13 mouse cellular contexts compared by ENCODE assay signal in genomic region chr7:64018107-64018506, GRCm38 (mm10).
"Had no signal": no experiment of that assay in that cellular context is flagged by ENCODE, and none has a peak within 500 bp of the region (broad histone marks: within the 10 kb centered on the region; RNA-seq: fewer than 3 reads in every experiment).

No protein-coding gene starts in this region.

- H3K36me3 ChIP-seq: midbrain, embryonic 12.5 days; midbrain, embryonic 15.5 days; neural tube, embryonic 12.5 days; stomach, embryonic 15.5 days had no signal

- H3K4me2 ChIP-seq: lung, embryonic 14.5 days; midbrain, embryonic 12.5 days; midbrain, embryonic 15.5 days; neural tube, embryonic 12.5 days; stomach, embryonic 15.5 days had no signal

- H3K9me3 ChIP-seq: megakaryocyte, embryonic 14.5 days; midbrain, embryonic 12.5 days; midbrain, embryonic 15.5 days; neural tube, embryonic 12.5 days; stomach, embryonic 15.5 days had no signal

- DNase-seq: lung, adult 18-20 months; lung, embryonic 14.5 days; lung, postnatal 10 days; lung, postnatal 4 days; right cerebral cortex, postnatal 14 days; thymus, postnatal 14 days; thymus, postnatal 36 days had no signal

- H3K27ac ChIP-seq: midbrain, embryonic 12.5 days; midbrain, embryonic 15.5 days; neural tube, embryonic 12.5 days; stomach, embryonic 15.5 days; stomach, postnatal 0 days had no signal

- H3K9ac ChIP-seq: lung, embryonic 14.5 days; midbrain, embryonic 12.5 days; midbrain, embryonic 15.5 days; neural tube, embryonic 12.5 days; stomach, embryonic 15.5 days had no signal

- H3K27me3 ChIP-seq: megakaryocyte, embryonic 14.5 days; midbrain, embryonic 12.5 days; midbrain, embryonic 15.5 days; neural tube, embryonic 12.5 days; stomach, embryonic 15.5 days had no signal

- ATAC-seq: midbrain, embryonic 15.5 days had no signal

- H3K4me3 ChIP-seq: megakaryocyte, embryonic 14.5 days; midbrain, embryonic 12.5 days; midbrain, embryonic 15.5 days; neural tube, embryonic 12.5 days; stomach, embryonic 15.5 days had no signal
